Mouse (Mus musculus) G1E (cell line): Measurements from ENCODE around the gene Ccdc144b. TPM values are rescaled to one million over a fixed set of nuclear protein-coding genes. Genes with fewer than 3 reads are reported as not detected.

Experiments
- ATAC-seq: 2 replicates; pipeline ENCODE4 v1.8.0; 2016; ENCODE audit warnings: mild to moderate bottlenecking; ENCODE audit not compliant: insufficient number of reproducible peaks, poor library complexity, low FRiP score, severe bottlenecking; ENCODE audit errors: extremely low read depth
- DNase-seq: peaks from one replicate; pipeline ENCODE4 v3.0.0; 2012; ENCODE audit warnings: low spot score
- H3K27me3 ChIP-seq: 2 replicates; pipeline ENCODE4 v1.6.1; 2012; ENCODE audit warnings: mild to moderate bottlenecking, low read length, inconsistent platforms; ENCODE audit not compliant: insufficient read depth
- H3K36me3 ChIP-seq: replicated peaks from 2 replicates; pipeline ENCODE3; 2012; ENCODE audit warnings: mild to moderate bottlenecking, inconsistent platforms
- H3K4me1 ChIP-seq: 2 replicates; pipeline ENCODE4 v1.6.1; 2012; ENCODE audit warnings: low read depth, low read length, inconsistent platforms, mixed read lengths; ENCODE audit not compliant: insufficient read depth
- H3K4me3 ChIP-seq: 2 replicates; pipeline ENCODE4 v1.5.1; 2012; ENCODE audit warnings: low read depth, mild to moderate bottlenecking, inconsistent platforms, low read length, moderate library complexity, mixed read lengths
- H3K9me3 ChIP-seq: replicated peaks from 2 replicates; pipeline ENCODE4 v1.6.1; 2012; ENCODE audit warnings: inconsistent platforms
- CTCF ChIP-seq: IDR thresholded peaks from 2 replicates; pipeline ENCODE4 v1.5.1; 2012; ENCODE audit warnings: low read depth, low read length, inconsistent platforms, mixed read lengths
- GATA1 ChIP-seq: IDR thresholded peaks from 2 replicates; pipeline ENCODE4 v1.6.1; 2012; ENCODE audit warnings: borderline replicate concordance, low read length, inconsistent platforms, mixed read lengths
- GATA2 ChIP-seq: IDR thresholded peaks from 2 replicates; pipeline ENCODE4 v1.6.1; 2012; ENCODE audit warnings: low read depth, low read length, inconsistent platforms, borderline replicate concordance
- POLR2AphosphoS5 ChIP-seq: IDR thresholded peaks from 2 replicates; pipeline ENCODE4 v1.6.1; 2012; ENCODE audit warnings: low read depth, low read length, inconsistent platforms; ENCODE audit not compliant: insufficient replicate concordance
- TAL1 ChIP-seq: conservative IDR thresholded peaks from 2 replicates; pipeline ENCODE4 v1.6.1; 2012; ENCODE audit warnings: low read depth, low read length, inconsistent platforms, mixed read lengths
- polyA plus RNA-seq: library from polyadenylated mRNA; stranded (reverse); fragments of >175 nt; gene quantifications from 2 replicates; pipeline ENCODE4 v1.2.3, GENCODE M21; 2012
- total RNA-seq, 2 experiments: library from RNA; stranded (forward) in 1 of 2; stranded (reverse) in 1 of 2; fragments of 200-1000 nt in 1 of 2; fragments of >200 nt in 1 of 2; fragmentation: Nextera tagmentation in 1 of 2; gene quantifications; 2 replicates each; pipeline ENCODE4 v1.2.3; 2014 to 2017

Ccdc144b gene
- total and polyA plus RNA-seq, 3 experiments, result 0.05 TPM; not detected in 2

- Histone ChIP-seq H3K36me3 (peaks cover 58% of the 10 kb centered on the region), H3K4me1 (no peaks in the 10 kb centered on the region), H3K4me3 (no peak overlapping the region), H3K27me3 (no peaks in the 10 kb centered on the region), H3K9me3 (no peaks in the 10 kb centered on the region)
- TF ChIP-seq TAL1, result no peak
- TF ChIP-seq CTCF, result no peak
- TF ChIP-seq GATA1, result no peak
- TF ChIP-seq GATA2, result no peak
- TF ChIP-seq POLR2AphosphoS5, result no peak
- DNase-seq (no peak), ATAC-seq (no peak)
Observed at GRCm38 (mm10) chr3:35986266-35986665, 67.1 kb downstream of the Ccdc144b start.

GRCm38 (mm10) chr3:35973551-35973950 is 79.8 kb downstream of the Ccdc144b start:
- Histone ChIP-seq H3K4me3 (no peak overlapping the region), H3K27me3 (no peaks in the 10 kb centered on the region), H3K36me3 (peaks cover 63% of the 10 kb centered on the region), H3K4me1 (no peaks in the 10 kb centered on the region), H3K9me3 (no peaks in the 10 kb centered on the region)
- no peak for TF ChIP-seq TAL1
- TF ChIP-seq CTCF, result peak; percentile 59; the same call in 1 of the 2 replicates
- no peak for TF ChIP-seq POLR2AphosphoS5
- no peak for ATAC-seq
- peak; percentile 14 for DNase-seq

- peak; percentile 17 for DNase-seq
- peaks cover 60% of the 10 kb centered on the region for H3K36me3 ChIP-seq
Observed at GRCm38 (mm10) chr3:35972985-35973384, 80.4 kb downstream of the Ccdc144b start.

GRCm38 (mm10) chr3:35971149-35971548 is 82.2 kb downstream of the Ccdc144b start:
- H3K9me3 ChIP-seq, result no peaks in the 10 kb centered on the region
- H3K27me3 ChIP-seq, result no peaks in the 10 kb centered on the region
- H3K4me3 ChIP-seq, result no peak overlapping the region
- ATAC-seq (no peak), DNase-seq (no peak)
- H3K36me3 ChIP-seq, result peaks cover 59% of the 10 kb centered on the region
- peaks cover 7% of the 10 kb centered on the region for H3K4me1 ChIP-seq
- TF ChIP-seq POLR2AphosphoS5 (no peak), CTCF (no peak), GATA1 (no peak), GATA2 (no peak), TAL1 (no peak)

More at GRCm38 (mm10) chr3:35972985-35973384, 80.4 kb downstream of the Ccdc144b start:
- no peaks in the 10 kb centered on the region for H3K9me3 ChIP-seq
- H3K4me1 ChIP-seq, result no peaks in the 10 kb centered on the region
- no peaks in the 10 kb centered on the region for H3K27me3 ChIP-seq
- H3K4me3 ChIP-seq, result no peak overlapping the region
- ATAC-seq, result no peak; the same call in 1 of the 2 replicates
- TF ChIP-seq CTCF (peak; percentile 46; the same call in 1 of the 2 replicates), GATA2 (no peak)

GRCm38 (mm10) chr3:35970441-35970840 is 82.9 kb downstream of the Ccdc144b start:
- Histone ChIP-seq H3K9me3 (no peaks in the 10 kb centered on the region), H3K4me3 (no peak overlapping the region), H3K27me3 (no peaks in the 10 kb centered on the region), H3K36me3 (peaks cover 52% of the 10 kb centered on the region), H3K4me1 (peaks cover 7% of the 10 kb centered on the region)
- no peak for DNase-seq
- no peak for ATAC-seq
- TF ChIP-seq GATA1, result no peak
- TF ChIP-seq GATA2, result no peak
- TF ChIP-seq CTCF, result no peak
- no peak for TF ChIP-seq POLR2AphosphoS5
- no peak for TF ChIP-seq TAL1

GRCm38 (mm10) chr3:35967366-35967921 is 85.9 kb downstream of the Ccdc144b start:
- Histone ChIP-seq H3K36me3 (peaks cover 46% of the 10 kb centered on the region), H3K4me3 (no peak overlapping the region), H3K27me3 (no peaks in the 10 kb centered on the region), H3K4me1 (peaks cover 7% of the 10 kb centered on the region), H3K9me3 (no peaks in the 10 kb centered on the region)
- no peak for TF ChIP-seq CTCF
- TF ChIP-seq TAL1, result no peak
- no peak for TF ChIP-seq POLR2AphosphoS5
- TF ChIP-seq GATA2, result no peak
- no peak for TF ChIP-seq GATA1
- DNase-seq, result no peak
- ATAC-seq, result no peak

GRCm38 (mm10) chr3:35966493-35966892 is 86.9 kb downstream of the Ccdc144b start:
- peaks cover 7% of the 10 kb centered on the region for H3K4me1 ChIP-seq
- H3K4me3 ChIP-seq, result no peak overlapping the region
- no peak for TF ChIP-seq POLR2AphosphoS5
- TF ChIP-seq TAL1, result no peak
- TF ChIP-seq GATA1, result no peak
- TF ChIP-seq CTCF, result no peak
- TF ChIP-seq GATA2, result no peak
- DNase-seq (no peak), ATAC-seq (peak; percentile 54)
- H3K9me3 ChIP-seq, result no peaks in the 10 kb centered on the region
- no peaks in the 10 kb centered on the region for H3K27me3 ChIP-seq
- peaks cover 40% of the 10 kb centered on the region for H3K36me3 ChIP-seq
